Mouse (Mus musculus): ENCODE results near the gene Cnga1.
"Not testable (repeated sequence)": the region's sequence is repeated elsewhere in the genome, so short reads cannot be mapped to it uniquely, and the experiment has no call there.

Gene Cnga1

GRCm38 (mm10) chr5:72643655-72644054 is 420 bp downstream of the Cnga1 start:
- in situ Hi-C loops (cut with MboI, MseI) = loop anchor here (25.0 kb wide), 1 partner anchor 1894 kb away; the partner anchor contains the start of genes Fip1l1 and Scfd2

GRCm38 (mm10) chr5:72640072-72640471 is 4.0 kb downstream of the Cnga1 start:
- in situ Hi-C loops (cut with MboI, MseI) = loop anchor here (25.0 kb wide), 1 partner anchor 1897 kb away; the partner anchor contains the start of genes Fip1l1 and Scfd2

GRCm38 (mm10) chr5:72636576-72636975 is 7.5 kb downstream of the Cnga1 start:
- in situ Hi-C loops (cut with MboI, MseI) = loop anchor here (5.0 to 25.0 kb wide), 2 partner anchors 79 to 1901 kb away; partner anchors contain the start of genes Fip1l1, Nfxl1 and Scfd2

GRCm38 (mm10) chr5:72636122-72636521 is 8.0 kb downstream of the Cnga1 start:
- in situ Hi-C loops (cut with MboI, MseI) = loop anchor here (5.0 to 25.0 kb wide), 2 partner anchors 79 to 1901 kb away; partner anchors contain the start of genes Fip1l1, Nfxl1 and Scfd2

GRCm38 (mm10) chr5:72634791-72635271 is 9.2 kb downstream of the Cnga1 start:
- in situ Hi-C loops (cut with MboI, MseI) = loop anchor here (5.0 to 25.0 kb wide), 2 partner anchors 78 to 1902 kb away; partner anchors contain the start of genes Fip1l1, Nfxl1 and Scfd2

- in situ Hi-C loops (cut with MboI, MseI) = loop anchor here (25.0 kb wide), 1 partner anchor 1907 kb away; the partner anchor contains the start of genes Fip1l1 and Scfd2
These were observed 14.0 kb downstream of the Cnga1 start for GRCm38 (mm10) chr5:72630026-72630425.

GRCm38 (mm10) chr5:72621022-72621421 is 23.1 kb downstream of the Cnga1 start:
- in situ Hi-C loops (cut with MboI, MseI) = no loop called here

GRCm38 (mm10) chr5:72617413-72617812 is 26.7 kb downstream of the Cnga1 start:
- in situ Hi-C loops (cut with MboI, MseI) = no loop called here

GRCm38 (mm10) chr5:72603138-72603537 is 40.9 kb downstream of the Cnga1 start:
- in situ Hi-C loops (cut with MboI, MseI) = no loop called here

GRCm38 (mm10) chr5:72601006-72601405 is 43.1 kb downstream of the Cnga1 start:
- in situ Hi-C loops (cut with MboI, MseI) = no loop called here

- in situ Hi-C loops (cut with MboI, MseI) = no loop called here
These were observed 56.8 kb downstream of the Cnga1 start, which contains the start of gene Gm5868 for GRCm38 (mm10) chr5:72587192-72587681. TSS of gene Gm5868 (minus strand) at chr5:72587551.

- in situ Hi-C loops (cut with MboI, MseI) = not testable (repeated sequence)
These were observed 57.3 kb downstream of the Cnga1 start for GRCm38 (mm10) chr5:72586667-72587191.

GRCm38 (mm10) chr5:72586122-72586521 is 58.0 kb downstream of the Cnga1 start:
- in situ Hi-C loops (cut with MboI, MseI) = not testable (repeated sequence)

GRCm38 (mm10) chr5:72580970-72581332 is 63.1 kb downstream of the Cnga1 start, which contains the start of gene Zar1:
TSS of gene Zar1 (minus strand) at chr5:72581254.
- in situ Hi-C loops (cut with MboI, MseI) = loop anchor here (5.0 kb wide), 1 partner anchor 431 kb away; no protein-coding TSS in a partner anchor

- in situ Hi-C loops (cut with MboI, MseI) = loop anchor here (5.0 kb wide), 1 partner anchor 432 kb away; no protein-coding TSS in a partner anchor
These were observed 63.7 kb downstream of the Cnga1 start for GRCm38 (mm10) chr5:72580088-72580969.

- in situ Hi-C loops (cut with MboI, MseI) = loop anchor here (5.0 kb wide), 1 partner anchor 67 kb away; no protein-coding TSS in a partner anchor
These were observed 64.5 kb downstream of the Cnga1 start for GRCm38 (mm10) chr5:72579599-72579998.

- in situ Hi-C loops (cut with MboI, MseI) = no loop called here
These were observed 78.5 kb downstream of the Cnga1 start for GRCm38 (mm10) chr5:72565621-72566020.

- in situ Hi-C loops (cut with MboI, MseI) = not testable (repeated sequence)
These were observed 80.9 kb downstream of the Cnga1 start for GRCm38 (mm10) chr5:72563183-72563582.

GRCm38 (mm10) chr5:72560976-72561628 is 83.0 kb downstream of the Cnga1 start:
- in situ Hi-C loops (cut with MboI, MseI) = no loop called here

GRCm38 (mm10) chr5:72559544-72560049 is 84.5 kb downstream of the Cnga1 start, which contains the start of gene Nfxl1:
TSS of gene Nfxl1 (minus strand) at chr5:72559684.
- in situ Hi-C loops (cut with MboI, MseI) = loop anchor here (5.0 kb wide), 1 partner anchor 78 kb away; no protein-coding TSS in a partner anchor

Measured in regulatory T cell (primary cell).